ENCODE assay signal across 16 mouse cellular contexts in the genomic region with DNA sequence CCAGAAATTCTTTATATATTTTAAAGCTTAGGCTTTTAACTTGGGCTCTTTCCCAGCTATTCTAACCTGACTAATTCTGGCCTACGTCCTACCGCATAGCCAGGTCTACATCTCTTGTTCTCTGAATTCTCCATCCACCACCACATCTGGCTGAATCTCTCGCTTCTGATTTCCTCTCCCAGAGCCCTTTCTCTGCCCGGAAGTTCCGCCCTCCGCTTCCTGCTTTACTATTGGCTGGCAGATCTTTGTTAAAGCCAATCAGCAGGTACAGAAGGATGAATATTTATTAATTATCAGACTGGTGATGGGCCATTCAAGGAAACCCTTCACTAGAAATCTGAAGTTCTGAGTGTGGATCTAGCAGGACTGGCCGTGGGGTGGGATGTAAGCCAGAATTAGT. TPM values are rescaled to one million over a fixed set of nuclear protein-coding genes. Genes with fewer than 3 reads are reported as not detected.
DNase-seq lines count a peak whose midpoint lies in the region; ATAC-seq and TF ChIP-seq lines count a peak whose summit lies in the region.
"Had no signal": no experiment of that assay in that cellular context is flagged by ENCODE, and none has a peak within 500 bp of the region (broad histone marks: within the 10 kb centered on the region; RNA-seq: fewer than 3 reads in every experiment).

No protein-coding gene starts in this region.

- dilution Hi-C loops in CH12.LX (cut with MboI; ENCODE audit: extremely low pct_ligation_motif_present, extremely low pct_unique_long_range_greater_than_20kb, low sequenced_read_pairs) = no loop called here

- no peaks in the 10 kb centered on the region for H3K36me3 ChIP-seq in heart, embryonic 13.5 days
- no peaks in the 10 kb centered on the region for H3K36me3 ChIP-seq in lung, embryonic 14.5 days (ENCODE audit: insufficient read depth)
- H3K36me3 ChIP-seq in CH12.LX (replicated peaks in 1 of 2; ENCODE audit: control insufficient read depth in 1 of 2, insufficient read depth in 1 of 2, low read length in 1 of 2) = peaks cover 23 to 73% of the 10 kb centered on the region in 2 experiments
- H3K36me3 ChIP-seq: stomach, embryonic 15.5 days had no signal

- 67% methylated on average over 7 of the region's 7 CpGs for WGBS in heart, embryonic 13.5 days
- WGBS in lung, embryonic 14.5 days = 70% methylated on average over 7 of the region's 7 CpGs

- H3K9ac ChIP-seq in heart, embryonic 13.5 days = no peak overlapping the region
- H3K9ac ChIP-seq in lung, embryonic 14.5 days = no peak overlapping the region
- peak overlapping the region; percentile 72; the same call in 1 of the 2 replicates for H3K9ac ChIP-seq in CH12.LX (ENCODE audit: insufficient read depth, low read depth)
- H3K9ac ChIP-seq: stomach, embryonic 15.5 days had no signal

- no peak for DNase-seq in heart, postnatal 36 days
- peak; percentile 46 for DNase-seq in lung, embryonic 14.5 days
- DNase-seq in lung, postnatal 4 days = no peak
- peak; percentile 88 for DNase-seq in CH12.LX (ENCODE audit: extremely low read depth)
- DNase-seq in ZHBTc4 (ENCODE audit: low read depth, low spot score) = peak; percentile 50
- no peak for DNase-seq in adipocyte (ENCODE audit: low spot score)
- DNase-seq in ovary, postnatal 14 days (ENCODE audit: low spot score) = no peak
- DNase-seq: cerebellum, postnatal 25 days; heart, postnatal 10 days; liver; thymus, postnatal 4 days had no signal

- H3K9me3 ChIP-seq in heart, embryonic 13.5 days = no peaks in the 10 kb centered on the region
- H3K9me3 ChIP-seq in lung, embryonic 14.5 days (ENCODE audit: low read depth, low read length) = no peaks in the 10 kb centered on the region
- H3K9me3 ChIP-seq in CH12.LX (replicated peaks; ENCODE audit: low read length) = peaks cover 4% of the 10 kb centered on the region
- H3K9me3 ChIP-seq: stomach, embryonic 15.5 days had no signal

- TF ChIP-seq CTCF in lung, embryonic 14.5 days (IDR thresholded peaks at IDR 0.05; ENCODE audit: low read depth) = no peak
- TF ChIP-seq CTCF in CH12.LX (conservative IDR thresholded peaks at IDR 0.05 in 1 of 2, IDR thresholded peaks at IDR 0.05 in 1 of 2; ENCODE audit: low read depth in 2 of 2, low read length in 2 of 2) = no peak

- no peak overlapping the region for H3K27ac ChIP-seq in heart, embryonic 13.5 days (replicated peaks)
- no peak overlapping the region for H3K27ac ChIP-seq in lung, embryonic 14.5 days (ENCODE audit: low read depth)
- no peak overlapping the region for H3K27ac ChIP-seq in CH12.LX (ENCODE audit: insufficient read depth, low read depth)
- H3K27ac ChIP-seq: stomach, embryonic 15.5 days had no signal

- H3K4me1 ChIP-seq in heart, embryonic 13.5 days = peaks cover 7% of the 10 kb centered on the region; the same call in 1 of the 2 replicates
- H3K4me1 ChIP-seq in lung, embryonic 14.5 days (ENCODE audit: insufficient read depth) = no peaks in the 10 kb centered on the region
- H3K4me1 ChIP-seq in CH12.LX (ENCODE audit: control insufficient read depth in 1 of 2, insufficient read depth in 2 of 2) = peaks cover 4 to 54% of the 10 kb centered on the region in 2 experiments; a peak in 3 of 4 replicates
- H3K4me1 ChIP-seq: stomach, embryonic 15.5 days had no signal

- peak overlapping the region; percentile 14; the same call in 1 of the 2 replicates for H3K4me3 ChIP-seq in heart, embryonic 13.5 days
- H3K4me3 ChIP-seq in lung, embryonic 14.5 days (ENCODE audit: low read depth, low read length) = no peak overlapping the region
- peak overlapping the region; percentile 58 to 59 (median 58) for H3K4me3 ChIP-seq in CH12.LX (replicated peaks in 1 of 3; ENCODE audit: low read depth in 2 of 3, low read length in 2 of 3, poor library complexity in 1 of 3)
- H3K4me3 ChIP-seq: stomach, embryonic 15.5 days had no signal

- intact Hi-C loops in heart, postnatal 36 days (cut with DNase I) = loop anchor here (2.0 to 5.0 kb wide), 4 partner anchors 79 to 629 kb away; no protein-coding TSS in a partner anchor

- no peak for ATAC-seq in heart, embryonic 13.5 days (ENCODE audit: extremely low read depth, insufficient number of reproducible peaks, low FRiP score, low TSS enrichment)
- no peak for ATAC-seq in lung, embryonic 14.5 days (ENCODE audit: insufficient read depth)
- ATAC-seq: forebrain, embryonic 16.5 days had no signal

- no peak overlapping the region for H3K4me2 ChIP-seq in heart, embryonic 13.5 days
- peak overlapping the region; percentile 27; the same call in 1 of the 2 replicates for H3K4me2 ChIP-seq in lung, embryonic 14.5 days
- H3K4me2 ChIP-seq in CH12.LX (ENCODE audit: insufficient read depth, low read depth, poor library complexity, severe bottlenecking) = peak overlapping the region; percentile 77
- H3K4me2 ChIP-seq: stomach, embryonic 15.5 days had no signal

- TF ChIP-seq RAD21 in CH12.LX (IDR thresholded peaks at IDR 0.05; ENCODE audit: low read depth, low read length) = no peak

- TF ChIP-seq EP300 in CH12.LX (IDR thresholded peaks at IDR 0.05; ENCODE audit: low read length) = no peak

- H3K79me2 ChIP-seq in CH12.LX (replicated peaks; ENCODE audit: control insufficient read depth, extremely low read depth, insufficient read depth, poor library complexity, severe bottlenecking) = peaks cover 36% of the 10 kb centered on the region

- peak; percentile 75 for TF ChIP-seq POLR2A in CH12.LX (IDR thresholded peaks at IDR 0.05; ENCODE audit: low read depth, low read length)

- in situ Hi-C loops in CH12.LX (cut with MboI; ENCODE audit: low pct_ligation_motif_present, low pct_unique_long_range_greater_than_20kb, low sequenced_read_pairs) = loop anchor here (10.0 to 25.0 kb wide), 2 partner anchors 166 to 489 kb away; no protein-coding TSS in a partner anchor

- H3K27me3 ChIP-seq in heart, embryonic 13.5 days (replicated peaks) = no peaks in the 10 kb centered on the region
- H3K27me3 ChIP-seq in lung, embryonic 14.5 days (ENCODE audit: insufficient read depth, low read length) = no peaks in the 10 kb centered on the region
- H3K27me3 ChIP-seq in CH12.LX (replicated peaks) = no peaks in the 10 kb centered on the region
- H3K27me3 ChIP-seq: stomach, embryonic 15.5 days had no signal

TF ChIP-seq in CH12.LX, 34 proteins besides CTCF, POLR2A, EP300 and RAD21:
- TF ChIP-seq TCF12 (IDR thresholded peaks at IDR 0.05; ENCODE audit: low read depth, low read length) (0 out of 2 replicates have a peak, but pooled peaks have one; percentile 46), SMC3 (IDR thresholded peaks at IDR 0.05; ENCODE audit: low read depth, low read length) (no peak), USF1 (IDR thresholded peaks at IDR 0.05; ENCODE audit: low read depth, low read length) (no peak), SIN3A (IDR thresholded peaks at IDR 0.05; ENCODE audit: low read length) (no peak), TBP (conservative IDR thresholded peaks at IDR 0.05; ENCODE audit: low read depth, low read length) (peak; percentile 80), ZNF384 (IDR thresholded peaks at IDR 0.05; ENCODE audit: low read depth, low read length) (no peak), MEF2A (IDR thresholded peaks at IDR 0.05; ENCODE audit: borderline replicate concordance, low read depth, low read length) (no peak), MYC (IDR thresholded peaks at IDR 0.05; ENCODE audit: low read depth, low read length) (0 out of 2 replicates have a peak, but pooled peaks have one; percentile 17), BHLHE40 (IDR thresholded peaks at IDR 0.05; ENCODE audit: low read depth, low read length) (no peak), GABPA (IDR thresholded peaks at IDR 0.05; ENCODE audit: insufficient replicate concordance, low read depth, low read length) (no peak), MXI1 (IDR thresholded peaks at IDR 0.05; ENCODE audit: low read depth, low read length) (no peak), UBTF (IDR thresholded peaks at IDR 0.05; ENCODE audit: low read depth, low read length) (no peak), NELFE (IDR thresholded peaks at IDR 0.05; ENCODE audit: low read depth, low read length) (peak; percentile 65), MAZ (IDR thresholded peaks at IDR 0.05; ENCODE audit: low read depth, low read length) (no peak), ELF1 (IDR thresholded peaks at IDR 0.05; ENCODE audit: low read depth, low read length) (peak; percentile 81), IRF4 (IDR thresholded peaks at IDR 0.05; ENCODE audit: low read depth, low read length) (peak; percentile 58; the same call in 1 of the 2 replicates), MAFK (IDR thresholded peaks at IDR 0.05; ENCODE audit: insufficient replicate concordance, low read length) (no peak), CHD2 (IDR thresholded peaks at IDR 0.05; ENCODE audit: low read length) (peak; percentile 52; the same call in 1 of the 2 replicates), ZMIZ1 (IDR thresholded peaks at IDR 0.05; ENCODE audit: low read depth, low read length) (no peak), PAX5 (IDR thresholded peaks at IDR 0.05; ENCODE audit: low read length) (no peak), HCFC1 (IDR thresholded peaks at IDR 0.05; ENCODE audit: low read depth, low read length) (peak; percentile 68)
TF ChIP-seq in CH12.LX: peak in this region for 8.

RNA-seq across cellular contexts. Expression of a gene that starts 27.5 kb away (rescaled TPM):
- polyA plus RNA-seq in heart, embryonic 13.5 days (2015; fragmentation: Nextera tagmentation; extraction: Ambion mirVana) = 0.39 and 0.41 TPM in 2 replicates
- under 1 TPM in 1 of 2 experiments, not detected in 1; 0.14 TPM for total RNA-seq in heart, postnatal 36 days (2021)
- polyA plus RNA-seq in lung, embryonic 14.5 days (2014; fragmentation: Nextera tagmentation; extraction: Ambion mirVana) = 0.54 and 1.5 TPM in 2 replicates
- total RNA-seq in CH12.LX (2012; rRNA removed) (13.6 and 17.0 TPM in 2 replicates), CH12.LX (2014; rRNA removed) (15.2 and 15.9 TPM in 2 replicates)
- polyA plus RNA-seq in CH12.LX (2012; ENCODE audit: insufficient read length, low read depth) = 16.2 and 17.3 TPM in 2 replicates
- polyA plus RNA-seq: forebrain, embryonic 16.5 days had no signal

RNA-seq across cellular contexts. Expression of a gene that starts 37.1 kb away (rescaled TPM):
- not detected in 2 replicates for polyA plus RNA-seq in heart, embryonic 13.5 days (2015; fragmentation: Nextera tagmentation; extraction: Ambion mirVana)
- under 1 TPM in 1 of 2 experiments, not detected in 1; 0.33 TPM for total RNA-seq in heart, postnatal 36 days (2021)
- polyA plus RNA-seq in lung, embryonic 14.5 days (2014; fragmentation: Nextera tagmentation; extraction: Ambion mirVana) = not detected in 2 replicates
- total RNA-seq in CH12.LX (2012; rRNA removed) (not detected in 2 replicates), CH12.LX (2014; rRNA removed) (not detected in 2 replicates)
- polyA plus RNA-seq in CH12.LX (2012; ENCODE audit: insufficient read length, low read depth) = not detected in 2 replicates
- total RNA-seq: heart, postnatal 10 days had no signal
- polyA plus RNA-seq: forebrain, embryonic 16.5 days; intestine, embryonic 14.5 days; small intestine, adult 2 months; stomach, embryonic 15.5 days had no signal

Comparison
In these comparisons a context has a peak if more than half of its experiments do, and no peak if none do; other contexts are left out.
1. DNase-seq: peak in lung, embryonic 14.5 days (single experiment), CH12.LX (single experiment) and ZHBTc4 (single experiment); none in heart, postnatal 36 days (0 of 2), lung, postnatal 4 days (0 of 2), adipocyte (single experiment) and ovary, postnatal 14 days (single experiment).